Mouse (Mus musculus) testis, adult 2 months (tissue): ENCODE results near the gene Shroom1.

ENCODE experiments used
- CTCF ChIP-seq: fragments of 200-500 bp; IDR thresholded peaks from 2 replicates; pipeline ENCODE4 v1.5.1; 2012; ENCODE audit warnings: low read depth, mild to moderate bottlenecking, inconsistent platforms, low read length, moderate library complexity; ENCODE audit not compliant: control insufficient read depth, insufficient read depth, insufficient replicate concordance
- POLR2A ChIP-seq: fragments of 200-500 bp; IDR thresholded peaks from 2 replicates; pipeline ENCODE4 v1.6.1; 2012; ENCODE audit warnings: low read depth, mild to moderate bottlenecking, inconsistent platforms, low read length, moderate library complexity; ENCODE audit not compliant: control insufficient read depth

DNA sequence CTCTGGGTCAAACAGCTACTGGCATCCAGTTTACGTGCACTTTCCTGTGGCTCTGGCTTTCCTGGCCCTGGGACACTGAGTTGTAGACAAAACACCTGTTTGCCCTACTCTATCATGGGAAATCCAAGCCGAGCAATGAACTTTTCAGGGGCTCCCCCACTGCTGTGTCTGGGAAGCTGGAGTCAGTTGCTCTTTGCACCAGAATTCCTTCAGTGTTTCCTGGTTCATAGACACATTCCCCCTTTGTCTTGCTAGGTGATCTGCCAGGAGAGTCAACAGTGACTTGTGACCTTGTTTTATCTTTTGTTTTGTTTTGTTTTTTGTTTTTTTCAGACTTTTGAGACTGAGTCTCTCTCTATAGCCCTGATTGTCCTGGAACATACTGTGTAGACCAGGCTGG lies 5.6 kb upstream of the Shroom1 start:
- TF ChIP-seq CTCF, result no peak
- no peak for TF ChIP-seq POLR2A
